7 mouse cellular contexts compared by ENCODE assay signal in the genomic region with DNA sequence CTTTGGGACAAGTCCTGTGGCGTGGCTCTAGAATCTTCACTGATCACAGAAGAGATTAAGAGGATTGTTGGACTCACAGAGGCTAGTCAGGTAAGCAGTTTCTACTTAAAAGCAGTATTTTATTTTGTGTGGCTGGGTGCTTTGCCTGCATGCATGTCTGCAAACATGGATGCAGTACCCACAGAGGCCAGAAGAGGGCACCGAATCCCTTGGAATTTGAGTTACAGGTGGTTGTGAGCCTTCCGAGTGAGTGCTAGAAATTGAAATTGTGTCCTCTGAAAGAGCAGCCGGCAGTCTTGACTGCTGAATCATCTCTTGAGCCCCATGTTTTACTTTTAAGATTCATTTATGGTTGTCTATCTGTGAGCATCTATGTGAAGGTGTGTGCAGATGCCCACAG. TPM values are rescaled to one million over a fixed set of nuclear protein-coding genes. Genes with fewer than 3 reads are reported as not detected.
DNase-seq lines count a peak whose midpoint lies in the region; TF ChIP-seq lines count a peak whose summit lies in the region.

No protein-coding gene starts in this region.

- TF ChIP-seq CTCF in layer of hippocampus, adult 2 months (conservative IDR thresholded peaks at IDR 0.05) = peak; percentile 85

- no peak overlapping the region for H3K4me3 ChIP-seq in layer of hippocampus, adult 2 months
- H3K4me3 ChIP-seq in ES-E14 (ENCODE audit: insufficient read depth in 1 of 2, low read depth in 1 of 2, low read length in 2 of 2, poor library complexity in 1 of 2, severe bottlenecking in 1 of 2) = no peak overlapping the region

- H3K9me3 ChIP-seq in ES-E14 (ENCODE audit: control insufficient read depth, insufficient read depth, low read depth, low read length) = no peaks in the 10 kb centered on the region

- no peaks in the 10 kb centered on the region for H3K36me3 ChIP-seq in ES-E14 (ENCODE audit: control insufficient read depth, insufficient read depth, low read length, poor library complexity, severe bottlenecking)

- H3K27ac ChIP-seq in layer of hippocampus, adult 2 months = no peak overlapping the region
- no peak overlapping the region for H3K27ac ChIP-seq in ES-E14 (ENCODE audit: insufficient read depth, low read depth, low read length, poor library complexity, severe bottlenecking)

- H3K9ac ChIP-seq in ES-E14 (ENCODE audit: insufficient read depth, low read depth, low read length, poor library complexity, severe bottlenecking) = no peak overlapping the region

- peaks cover 0 to 2% of the 10 kb centered on the region in 2 experiments; a peak in 1 of 4 replicates for H3K4me1 ChIP-seq in ES-E14 (ENCODE audit: control insufficient read depth in 2 of 2, insufficient read depth in 2 of 2, low read length in 2 of 2, poor library complexity in 1 of 2)

- in situ Hi-C loops in ES-E14 (cut with MboI; ENCODE audit: low sequenced_read_pairs in 2 of 2, unreplicated experiment in 2 of 2) = no loop called here

- peak in 1 of 2 experiments; percentile 43 for DNase-seq in layer of hippocampus, adult 2 months (ENCODE audit: low spot score in 2 of 2)
- no peak for DNase-seq in layer of hippocampus, adult 8-10 months (ENCODE audit: low spot score in 2 of 2)
- peak; percentile 78 for DNase-seq in ES-E14 (ENCODE audit: low read depth, low spot score)
- peak; percentile 78 for DNase-seq in adrenal gland, postnatal 14 days
- peak; percentile 32 to 52 for DNase-seq in gastrocnemius, adult 8-10 months (ENCODE audit: low spot score in 2 of 2)
- DNase-seq in lung, adult 18-20 months = peak; percentile 51 to 65
- DNase-seq in spleen, adult 12 weeks (ENCODE audit: low spot score) = peak; percentile 66

TF ChIP-seq in ES-E14, 5 proteins besides CTCF, POLR2A, EP300 and RAD21:
- TF ChIP-seq ZC3H11A (IDR thresholded peaks at IDR 0.05; ENCODE audit: borderline replicate concordance, low read depth, low read length) (peak; percentile 41; the same call in 1 of the 2 replicates), CHD2 (IDR thresholded peaks at IDR 0.05; ENCODE audit: low read depth, low read length) (no peak)
TF ChIP-seq in ES-E14: peak in this region for 1.

RNA-seq across cellular contexts. Expression of a gene that starts 18.3 kb away (rescaled TPM):
- under 1 TPM; 0.33 to 0.44 TPM for total RNA-seq in layer of hippocampus, adult 2 months (2021)
- total RNA-seq in layer of hippocampus, adult 8-10 months (2022) = under 1 TPM in 3 of 4 experiments, not detected in 1; 0.11 to 0.45 (median 0.19) TPM
- 0.13 TPM in 1 of 2 replicates, not detected in the other for total RNA-seq in ES-E14 (2012; rRNA removed)
- total RNA-seq in adrenal gland, postnatal 14 days (2021) = 0.26 TPM in 1 of 2 replicates, not detected in the other
- not detected for total RNA-seq in gastrocnemius, adult 8-10 months (2022)

Comparison
In these comparisons a context has a peak if more than half of its experiments do, and no peak if none do; other contexts are left out.
1. DNase-seq: peak in ES-E14 (single experiment), adrenal gland, postnatal 14 days (single experiment), gastrocnemius, adult 8-10 months (2 of 2), lung, adult 18-20 months (2 of 2) and spleen, adult 12 weeks (single experiment); none in layer of hippocampus, adult 8-10 months (0 of 2).